Mouse (Mus musculus) embryonic facial prominence, embryonic 11.5 days (tissue): ENCODE results near the gene Lima1. TPM values are rescaled to one million over a fixed set of nuclear protein-coding genes. Genes with fewer than 3 reads are reported as not detected.

Experiments used
- ATAC-seq: fragments of 200-750 bp; cut with Nextera tagmentation; replicated peaks from 2 replicates; pipeline ENCODE4 v1.8.0; 2017; ENCODE audit warnings: low read depth; ENCODE audit not compliant: insufficient number of reproducible peaks, low FRiP score, low TSS enrichment
- DNase-seq: peaks from one replicate; pipeline ENCODE4 v3.0.0-alpha.2; 2015; ENCODE audit warnings: low spot score
- H3K27ac ChIP-seq: fragments of 300-500 bp; sonication (generic); replicated peaks from 2 replicates; pipeline ENCODE4 v1.5.1; 2014; ENCODE audit warnings: mild to moderate bottlenecking, low read depth, low read length, control low read depth
- H3K27me3 ChIP-seq: fragments of 300-500 bp; sonication (generic); 2 replicates; pipeline ENCODE4 v1.6.1; 2014; ENCODE audit warnings: mild to moderate bottlenecking, low read length, moderate library complexity, mixed read lengths; ENCODE audit not compliant: control insufficient read depth, insufficient read depth
- H3K36me3 ChIP-seq: fragments of 300-500 bp; sonication (generic); replicated peaks from 2 replicates; pipeline ENCODE4 v1.6.1; 2014; ENCODE audit warnings: low read depth, mild to moderate bottlenecking, low read length, moderate library complexity, mixed read lengths; ENCODE audit not compliant: control insufficient read depth, insufficient read depth
- H3K4me1 ChIP-seq: fragments of 300-500 bp; sonication (generic); 2 replicates; pipeline ENCODE4 v1.6.1; 2014; ENCODE audit warnings: low read length, mixed read lengths; ENCODE audit not compliant: control insufficient read depth, insufficient read depth
- H3K4me2 ChIP-seq: fragments of 300-500 bp; sonication (generic); 2 replicates; pipeline ENCODE4 v1.6.1; 2014; ENCODE audit warnings: low read depth, mild to moderate bottlenecking, control low read depth, low read length, moderate library complexity
- H3K4me3 ChIP-seq: fragments of 300-500 bp; sonication (generic); 2 replicates; pipeline ENCODE4 v1.5.1; 2014; ENCODE audit warnings: low read depth, low read length, control low read depth
- H3K9ac ChIP-seq: fragments of 300-500 bp; sonication (generic); replicated peaks from 2 replicates; pipeline ENCODE4 v1.6.1; 2014; ENCODE audit warnings: mild to moderate bottlenecking, control low read depth, low read length
- H3K9me3 ChIP-seq: fragments of 300-500 bp; sonication (generic); replicated peaks from 2 replicates; pipeline ENCODE4 v1.6.1; 2016; ENCODE audit warnings: mild to moderate bottlenecking, low read length, inconsistent platforms, mixed read lengths; ENCODE audit not compliant: control insufficient read depth
- WGBS: fragments of 180-500 bp; shearing (Covaris S2); extraction: QIAGEN DNeasy Blood & Tissue Kit; methylation state at CpG from one replicate; pipeline ENCODE4 v1.1.7; 2014; 5-methylcytosine and 5-hydroxymethylcytosine counted together
- polyA plus RNA-seq: library from polyadenylated mRNA; unstranded; fragments of >200 nt; fragmentation: Nextera tagmentation; extraction: Ambion mirVana; gene quantifications from 2 replicates; pipeline ENCODE4 v1.2.1, GENCODE M21; 2014

The Lima1 gene
- polyA plus RNA-seq, 1 experiment from 2014 or later: 80.8 TPM

GRCm38 (mm10) chr15:99857479-99857878, 17.8 kb downstream of the Lima1 start:
- H3K36me3 ChIP-seq: no peaks in the 10 kb centered on the region
- H3K4me1 ChIP-seq: no peaks in the 10 kb centered on the region
- no peaks in the 10 kb centered on the region for H3K27me3 ChIP-seq
- no peaks in the 10 kb centered on the region for H3K9me3 ChIP-seq
- H3K4me3 ChIP-seq: no peak overlapping the region
- H3K9ac ChIP-seq: no peak overlapping the region
- ATAC-seq (no peak), DNase-seq (no peak)
- no peak overlapping the region for H3K4me2 ChIP-seq
- no peak overlapping the region for H3K27ac ChIP-seq
- 60% methylated on average over 8 of the region's 8 CpGs for WGBS

- 39% methylated on average over 3 of the region's 3 CpGs for WGBS
- no peak for ATAC-seq
- H3K27me3 ChIP-seq: no peaks in the 10 kb centered on the region
- no peaks in the 10 kb centered on the region for H3K4me1 ChIP-seq
- H3K9ac ChIP-seq: no peak overlapping the region
- no peak overlapping the region for H3K4me3 ChIP-seq
- no peak overlapping the region for H3K4me2 ChIP-seq
- no peaks in the 10 kb centered on the region for H3K9me3 ChIP-seq
- H3K36me3 ChIP-seq: no peaks in the 10 kb centered on the region
- H3K27ac ChIP-seq: no peak overlapping the region
- no peak for DNase-seq
These were observed 20.1 kb downstream of the Lima1 start for GRCm38 (mm10) chr15:99855119-99855518.

- DNase-seq: no peak
- H3K4me1 ChIP-seq: no peaks in the 10 kb centered on the region; the same call in 1 of the 2 replicates
These were observed 22.5 kb downstream of the Lima1 start for GRCm38 (mm10) chr15:99852606-99853237.

GRCm38 (mm10) chr15:99850265-99850664, 25.0 kb downstream of the Lima1 start:
- ATAC-seq: no peak
- H3K9ac ChIP-seq: no peak overlapping the region
- 60% methylated on average over 3 of the region's 3 CpGs for WGBS

More at GRCm38 (mm10) chr15:99852606-99853237, 22.5 kb downstream of the Lima1 start:
- no peak for ATAC-seq
- WGBS: 98% methylated on average over 2 of the region's 2 CpGs
- Histone ChIP-seq H3K4me3 (no peak overlapping the region), H3K36me3 (no peaks in the 10 kb centered on the region), H3K27ac (no peak overlapping the region), H3K4me2 (no peak overlapping the region), H3K27me3 (no peaks in the 10 kb centered on the region), H3K9ac (no peak overlapping the region), H3K9me3 (no peaks in the 10 kb centered on the region)

GRCm38 (mm10) chr15:99847937-99848336, 27.3 kb downstream of the Lima1 start:
- no peak overlapping the region for H3K4me2 ChIP-seq

More at GRCm38 (mm10) chr15:99850265-99850664, 25.0 kb downstream of the Lima1 start:
- Histone ChIP-seq H3K27ac (no peak overlapping the region), H3K4me2 (no peak overlapping the region), H3K27me3 (no peaks in the 10 kb centered on the region), H3K4me3 (no peak overlapping the region), H3K4me1 (no peaks in the 10 kb centered on the region; the same call in 1 of the 2 replicates), H3K9me3 (no peaks in the 10 kb centered on the region), H3K36me3 (no peaks in the 10 kb centered on the region)
- DNase-seq: no peak

GRCm38 (mm10) chr15:99847207-99847881, 27.9 kb downstream of the Lima1 start:
- Histone ChIP-seq H3K4me3 (no peak overlapping the region), H3K9me3 (no peaks in the 10 kb centered on the region), H3K4me1 (no peaks in the 10 kb centered on the region; the same call in 1 of the 2 replicates), H3K4me2 (no peak overlapping the region), H3K36me3 (no peaks in the 10 kb centered on the region), H3K9ac (no peak overlapping the region), H3K27me3 (no peaks in the 10 kb centered on the region), H3K27ac (no peak overlapping the region)
- ATAC-seq: no peak
- DNase-seq: no peak
- WGBS: 74% methylated on average over 13 of the region's 13 CpGs

More at GRCm38 (mm10) chr15:99847937-99848336, 27.3 kb downstream of the Lima1 start:
- DNase-seq: no peak
- H3K27me3 ChIP-seq: no peaks in the 10 kb centered on the region
- no peaks in the 10 kb centered on the region; the same call in 1 of the 2 replicates for H3K4me1 ChIP-seq
- H3K4me3 ChIP-seq: no peak overlapping the region
- H3K9me3 ChIP-seq: no peaks in the 10 kb centered on the region
- no peak overlapping the region for H3K9ac ChIP-seq
- ATAC-seq: no peak
- 66% methylated on average over 8 of the region's 8 CpGs for WGBS
- no peak overlapping the region for H3K27ac ChIP-seq
- H3K36me3 ChIP-seq: no peaks in the 10 kb centered on the region

- 60% methylated on average over 6 of the region's 6 CpGs for WGBS
- H3K27ac ChIP-seq: no peak overlapping the region
- no peak overlapping the region for H3K4me2 ChIP-seq
- no peak overlapping the region for H3K9ac ChIP-seq
- H3K4me3 ChIP-seq: no peak overlapping the region
- no peaks in the 10 kb centered on the region for H3K36me3 ChIP-seq
- no peaks in the 10 kb centered on the region for H3K9me3 ChIP-seq
- no peak for DNase-seq
- no peaks in the 10 kb centered on the region for H3K27me3 ChIP-seq
- ATAC-seq: no peak
- no peaks in the 10 kb centered on the region; the same call in 1 of the 2 replicates for H3K4me1 ChIP-seq
These were observed 28.6 kb downstream of the Lima1 start for GRCm38 (mm10) chr15:99846633-99847032.

GRCm38 (mm10) chr15:99843856-99844255, 31.4 kb downstream of the Lima1 start:
- H3K4me1 ChIP-seq: no peaks in the 10 kb centered on the region; the same call in 1 of the 2 replicates
- no peak for ATAC-seq

More at GRCm38 (mm10) chr15:99843856-99844255, 31.4 kb downstream of the Lima1 start:
- no peak for DNase-seq
- no peak overlapping the region for H3K4me3 ChIP-seq
- no peaks in the 10 kb centered on the region for H3K36me3 ChIP-seq
- H3K9me3 ChIP-seq: no peaks in the 10 kb centered on the region
- H3K9ac ChIP-seq: no peak overlapping the region
- no peak overlapping the region for H3K27ac ChIP-seq
- H3K27me3 ChIP-seq: no peaks in the 10 kb centered on the region
- no peak overlapping the region for H3K4me2 ChIP-seq
- WGBS: 68% methylated on average over 3 of the region's 3 CpGs
